Mouse (Mus musculus): ENCODE results near the gene Sugct.
"Not testable (repeated sequence)": the region's sequence is repeated elsewhere in the genome, so short reads cannot be mapped to it uniquely, and the experiment has no call there.

The Sugct gene

DNA sequence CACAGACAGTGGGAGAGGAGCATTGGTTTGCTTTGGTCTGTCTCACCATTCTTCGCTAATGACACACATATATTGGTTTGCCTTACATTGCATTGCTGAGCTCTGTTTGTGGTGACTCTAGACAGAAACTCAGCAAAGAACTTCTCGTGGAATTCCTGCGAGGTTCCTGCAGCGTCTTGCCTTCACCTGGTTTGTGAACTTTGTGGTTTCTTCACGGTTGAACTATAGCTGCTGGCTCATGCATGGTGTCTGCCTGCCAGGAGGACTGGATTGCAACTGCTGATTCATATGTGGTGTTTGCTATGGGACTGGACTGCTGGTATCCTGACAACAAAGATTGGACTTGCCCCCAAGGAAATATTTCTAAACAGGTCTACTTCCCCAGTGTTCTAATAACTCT is 91.6 kb downstream of the Sugct start:
- DNase-seq: no peak

DNA sequence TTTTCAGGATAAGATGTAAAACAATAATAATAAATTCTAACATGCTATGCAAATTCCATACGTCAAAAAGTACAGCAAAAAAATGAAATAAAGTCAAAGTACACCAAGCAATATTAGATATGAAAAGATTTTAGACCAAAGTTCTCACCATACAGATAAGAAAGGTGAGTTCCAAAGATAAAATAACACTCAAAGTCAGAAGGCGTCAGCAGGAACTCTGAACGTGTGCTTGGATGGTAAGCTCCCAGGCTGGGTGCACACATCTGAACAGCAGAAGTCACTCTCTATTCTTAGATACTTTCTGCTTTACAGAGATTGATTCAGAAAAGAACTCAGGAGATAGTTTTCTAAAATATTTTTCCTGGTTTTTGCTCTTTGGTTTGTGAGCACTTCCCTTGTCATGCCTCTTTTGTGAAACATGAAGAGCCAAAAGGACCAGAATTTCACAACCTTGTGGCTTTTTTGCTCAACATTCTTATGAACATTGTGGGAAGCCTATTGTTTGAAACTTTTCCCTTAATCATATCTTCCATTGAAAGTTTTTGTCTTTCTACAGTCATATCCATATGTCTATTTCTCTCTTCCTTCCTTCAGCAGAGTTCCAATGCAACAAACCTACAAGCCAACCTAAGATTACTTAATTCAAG is 110.0 kb downstream of the Sugct start:
- DNase-seq: no peak

DNA sequence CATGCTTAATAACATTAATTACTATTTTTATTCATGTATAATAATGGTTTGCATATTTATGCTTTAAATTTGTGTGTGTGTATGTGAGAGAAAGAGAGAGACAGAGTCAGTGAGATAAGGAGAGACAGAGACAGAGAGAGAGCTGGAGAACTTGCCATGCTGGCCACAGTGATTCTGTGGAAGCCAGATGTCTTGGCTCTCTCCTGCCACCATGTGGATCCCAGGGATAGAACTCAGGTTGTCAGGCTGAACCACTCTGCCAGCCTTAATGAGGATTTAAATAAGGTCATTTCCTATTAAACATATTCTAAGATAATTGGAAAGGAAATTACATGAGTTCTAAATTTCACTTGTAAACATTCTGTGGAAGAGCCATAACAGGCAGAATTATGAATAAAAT is 110.5 kb downstream of the Sugct start:
- no peak for DNase-seq

DNA sequence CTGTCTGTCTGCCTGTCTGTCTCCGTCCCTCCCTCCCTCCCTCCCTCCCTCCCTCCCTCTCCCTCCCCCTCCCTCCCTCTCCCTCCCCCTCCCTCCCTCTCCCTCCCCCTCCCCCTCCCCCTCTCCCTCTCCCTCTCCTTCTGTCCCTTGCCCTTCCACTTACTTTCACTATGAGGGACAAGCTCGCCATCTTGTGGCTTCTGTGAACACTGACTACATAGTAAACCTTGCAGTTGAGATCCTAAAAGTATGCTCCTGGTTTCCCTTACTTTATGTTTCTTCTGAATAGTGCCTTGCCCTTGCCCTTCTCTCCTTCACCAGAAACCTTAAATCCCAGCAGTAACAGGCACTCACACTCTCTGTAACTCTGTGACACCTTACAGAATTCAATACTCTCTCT is 113.7 kb downstream of the Sugct start:
- no peak for DNase-seq

DNA sequence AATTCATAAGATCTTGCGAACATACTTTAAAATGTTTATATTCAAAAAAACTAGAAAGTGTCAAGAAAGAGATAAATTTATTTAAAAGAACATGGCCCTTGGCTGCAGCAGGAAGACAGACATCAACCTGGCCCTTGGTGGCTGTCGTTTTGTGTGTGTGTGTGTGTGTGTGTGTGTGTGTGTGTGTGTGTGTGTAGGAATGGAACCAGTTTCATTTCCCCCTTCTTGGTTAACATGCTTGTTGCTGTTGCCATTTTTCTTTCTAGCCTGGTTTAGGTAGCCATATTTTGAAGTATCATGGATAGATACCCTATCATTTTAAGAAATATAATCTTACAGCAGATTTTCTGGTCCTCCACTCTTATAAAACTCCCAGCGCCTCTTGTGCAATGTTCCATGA is 136.0 kb downstream of the Sugct start:
- DNase-seq: no peak

DNA sequence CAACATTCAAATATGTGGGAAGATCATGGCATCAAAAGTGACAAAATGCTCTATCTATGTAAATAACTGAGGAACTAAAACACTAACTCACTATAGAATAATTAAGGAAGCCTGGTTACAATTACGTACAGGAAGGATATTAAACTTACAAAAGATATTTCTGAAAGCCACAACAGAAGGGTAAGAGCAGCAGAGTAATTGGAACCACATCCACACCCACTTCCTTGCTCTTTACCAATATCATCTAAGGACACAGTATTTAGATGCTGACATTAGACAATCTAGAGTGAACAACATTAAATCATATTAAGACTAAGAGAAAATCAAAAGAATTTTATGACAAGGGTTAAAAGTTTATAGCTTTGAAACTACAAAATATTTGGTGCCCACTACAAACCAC is 159.0 kb downstream of the Sugct start:
- DNase-seq: no peak

DNA sequence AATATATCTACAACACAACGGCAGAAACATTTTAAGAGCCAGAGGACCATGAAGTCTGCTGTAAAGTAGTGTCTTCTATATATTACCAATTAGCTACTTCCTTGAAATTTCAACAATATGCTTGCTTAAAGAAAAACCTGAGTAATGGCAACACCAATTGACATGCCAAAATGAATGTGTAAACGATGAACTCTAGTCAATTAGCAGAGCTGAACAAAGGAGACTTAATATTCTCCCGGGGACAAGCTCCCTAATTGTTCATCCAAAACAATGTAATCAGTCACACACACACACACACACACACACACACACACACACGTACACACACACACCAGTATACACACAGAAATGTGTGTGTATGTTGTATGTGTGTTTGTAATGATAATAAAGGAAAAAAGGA is 160.5 kb downstream of the Sugct start:
- DNase-seq: no peak

DNA sequence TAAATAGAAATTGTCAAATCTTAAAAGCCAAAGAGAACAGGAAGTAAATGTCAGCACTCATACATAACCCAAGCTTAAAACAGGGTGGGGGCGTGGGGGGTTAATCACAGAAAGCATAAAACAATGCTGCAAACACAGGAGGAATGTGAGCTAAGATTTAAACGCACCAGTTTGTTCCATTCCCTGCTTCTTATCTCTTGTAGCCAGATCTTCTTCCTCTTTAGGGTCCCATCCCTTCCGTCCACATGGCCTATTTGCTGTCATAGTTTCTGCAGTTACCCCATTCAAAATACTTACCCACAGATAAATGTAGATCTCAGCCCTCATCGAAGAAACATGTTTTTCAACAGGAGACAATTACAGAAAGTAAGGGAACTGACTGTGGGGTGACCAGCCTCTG is 160.9 kb downstream of the Sugct start:
- DNase-seq: no peak

DNA sequence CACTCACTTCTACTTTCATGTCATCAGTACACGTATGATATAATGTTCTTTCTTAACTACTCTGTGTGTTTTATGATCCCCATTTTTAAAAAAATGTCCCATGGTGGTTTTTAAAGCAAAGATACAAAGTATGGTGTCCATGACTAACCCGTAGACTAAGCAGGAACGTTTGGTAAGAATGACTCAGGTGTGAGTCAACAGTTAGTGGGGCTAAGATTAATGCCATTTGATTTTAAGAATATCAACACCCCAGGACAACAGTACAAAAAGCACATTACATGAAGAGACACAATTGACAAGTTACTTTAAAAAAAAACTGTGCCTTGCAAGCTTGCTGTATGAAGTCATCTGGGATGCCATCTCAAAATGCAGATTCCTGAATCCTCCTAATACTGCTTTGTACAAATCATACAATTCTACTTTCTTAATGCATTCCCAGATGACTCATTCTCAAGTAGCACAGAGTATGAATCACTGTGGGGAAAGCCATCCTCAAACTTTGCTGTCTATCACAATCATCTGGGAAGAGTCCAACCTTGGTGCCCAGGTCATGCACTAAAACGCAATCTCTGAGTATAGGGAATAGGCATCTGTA is 184.1 kb downstream of the Sugct start:
- no peak for DNase-seq

DNA sequence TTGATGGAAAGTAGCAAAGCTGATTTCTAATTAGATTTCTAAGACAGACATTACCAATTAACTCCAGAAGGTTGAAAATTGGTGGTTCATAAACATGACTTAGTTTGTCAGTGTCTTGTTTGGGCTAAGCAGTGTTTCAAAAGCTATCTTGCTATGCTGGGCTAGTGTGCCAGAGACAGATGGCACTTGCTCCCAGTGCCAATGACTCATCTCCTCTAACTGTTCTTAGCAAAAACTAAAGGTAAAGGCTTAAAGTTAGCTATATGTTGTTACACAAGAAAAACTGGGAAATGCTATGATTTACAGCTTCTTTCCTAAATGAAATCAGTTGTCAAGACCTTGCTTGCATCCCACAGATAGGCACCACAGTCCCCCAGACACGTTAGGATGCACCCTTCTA is 200.4 kb downstream of the Sugct start:
- DNase-seq: no peak

DNA sequence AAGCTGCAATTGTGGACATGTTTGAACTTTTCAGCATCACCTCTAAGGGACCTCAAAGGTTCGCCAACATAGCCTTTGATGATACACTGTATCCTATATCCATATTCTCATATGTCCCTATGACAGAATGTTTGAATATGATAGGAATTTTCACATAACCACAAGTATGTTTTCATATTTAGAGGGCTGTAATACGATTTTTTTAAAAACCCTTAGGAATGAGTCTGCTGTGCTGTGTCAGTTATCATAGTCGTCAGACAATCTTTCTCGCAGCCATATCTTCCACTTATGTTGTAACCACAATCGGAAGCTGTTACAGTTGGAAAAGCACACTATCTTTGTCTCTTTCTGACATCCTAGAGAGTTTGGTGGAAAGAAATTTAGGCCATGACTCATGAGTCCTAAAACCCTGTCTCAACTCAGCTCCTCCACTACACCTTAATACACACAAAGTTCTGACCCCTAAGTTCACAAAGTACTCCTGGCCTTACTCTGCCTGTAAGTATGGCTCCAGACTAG is 201.2 kb downstream of the Sugct start:
- no peak for DNase-seq

DNA sequence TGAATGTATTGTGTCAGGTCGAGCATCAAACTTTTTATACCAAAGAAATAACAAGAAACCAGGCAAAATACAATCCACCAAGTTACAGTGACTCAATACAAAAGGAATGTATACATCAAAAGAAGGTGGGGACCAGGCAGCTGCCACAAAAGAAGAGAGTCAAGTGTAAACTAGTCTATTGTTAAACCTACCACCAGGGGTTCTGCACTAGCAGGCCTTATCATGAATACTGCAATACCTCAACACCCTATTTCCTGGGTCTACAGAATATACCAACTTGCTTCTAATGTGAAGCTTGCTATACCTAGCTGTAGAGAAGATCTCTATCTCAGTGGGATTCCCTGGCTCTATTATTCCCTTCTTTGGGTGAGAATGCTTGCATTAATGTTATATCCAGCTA is 237.4 kb downstream of the Sugct start:
- DNase-seq: not testable (repeated sequence)

DNA sequence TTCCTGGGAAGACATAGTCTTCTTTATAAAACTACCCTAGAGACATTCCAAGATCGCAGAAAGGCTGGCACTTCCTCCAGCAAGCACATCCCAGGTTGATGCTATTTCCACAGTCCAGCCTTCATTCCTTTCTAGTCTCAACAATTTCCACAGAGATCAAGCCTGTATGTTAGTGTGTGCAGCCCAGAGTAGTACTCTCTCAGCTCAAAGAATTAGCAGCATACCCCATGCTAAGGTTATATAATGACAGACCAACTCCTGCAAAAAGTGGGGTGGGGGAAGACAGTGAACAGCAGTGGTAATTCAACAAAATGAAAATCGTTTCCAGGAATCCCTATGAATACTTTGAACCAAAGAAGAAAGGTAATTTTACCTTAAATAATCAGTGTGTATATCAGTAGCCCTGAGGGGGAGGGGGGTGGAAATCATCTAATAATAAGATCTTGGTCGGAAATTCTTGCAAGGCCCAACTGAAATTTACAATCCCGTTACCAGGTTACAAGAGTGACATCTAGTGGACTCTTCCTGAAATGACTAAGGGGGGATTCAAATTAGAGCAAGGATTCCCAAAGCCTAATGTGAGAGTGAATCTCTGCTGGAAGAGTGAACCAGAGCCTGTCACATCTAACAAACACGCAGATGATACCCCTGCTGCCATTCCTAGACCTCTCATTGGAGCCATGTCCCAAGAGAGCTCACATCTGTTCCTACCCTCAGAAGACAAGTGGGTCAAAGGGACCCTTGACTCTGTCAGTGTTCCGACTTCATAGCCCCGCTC is 263.0 kb downstream of the Sugct start:
- peak; percentile 2 for DNase-seq

DNA sequence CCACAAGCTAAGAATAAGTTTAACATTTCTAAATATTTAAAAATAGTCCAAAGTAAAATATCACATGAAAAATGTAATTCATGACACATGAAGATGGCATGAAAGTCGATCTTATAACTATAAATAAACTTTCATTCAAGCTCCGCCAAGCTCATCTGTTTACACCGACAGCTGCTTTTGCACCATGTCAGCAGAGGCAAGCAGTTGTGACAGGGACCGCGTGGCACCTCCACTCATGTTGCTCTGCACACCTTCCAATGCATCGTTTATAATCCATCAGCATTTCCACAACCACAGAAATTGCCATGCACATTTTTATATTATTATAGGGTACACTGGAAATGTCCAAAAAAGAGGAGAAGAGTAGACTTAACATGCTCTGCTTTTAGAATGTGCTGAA is 273.5 kb downstream of the Sugct start:
- no peak for DNase-seq

DNA sequence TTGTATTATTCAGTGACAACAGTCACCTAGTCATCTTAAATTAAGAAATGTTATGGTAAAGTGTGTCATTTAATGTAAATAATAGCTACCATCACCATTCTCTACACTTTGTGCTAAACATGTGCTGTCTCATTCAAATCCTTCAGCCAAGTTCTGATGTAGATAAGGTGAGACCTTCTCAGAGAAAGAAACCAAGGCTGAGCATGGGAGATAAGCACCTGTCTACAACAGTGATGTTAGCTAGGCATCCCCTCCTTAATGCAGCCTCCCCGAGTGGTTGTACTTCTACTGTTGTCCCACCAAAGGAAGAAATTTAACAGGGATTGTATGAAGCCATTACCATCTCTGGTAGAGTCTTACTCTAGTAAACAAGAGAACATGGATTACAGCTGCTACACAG is 274.8 kb downstream of the Sugct start:
- DNase-seq: no peak

DNA sequence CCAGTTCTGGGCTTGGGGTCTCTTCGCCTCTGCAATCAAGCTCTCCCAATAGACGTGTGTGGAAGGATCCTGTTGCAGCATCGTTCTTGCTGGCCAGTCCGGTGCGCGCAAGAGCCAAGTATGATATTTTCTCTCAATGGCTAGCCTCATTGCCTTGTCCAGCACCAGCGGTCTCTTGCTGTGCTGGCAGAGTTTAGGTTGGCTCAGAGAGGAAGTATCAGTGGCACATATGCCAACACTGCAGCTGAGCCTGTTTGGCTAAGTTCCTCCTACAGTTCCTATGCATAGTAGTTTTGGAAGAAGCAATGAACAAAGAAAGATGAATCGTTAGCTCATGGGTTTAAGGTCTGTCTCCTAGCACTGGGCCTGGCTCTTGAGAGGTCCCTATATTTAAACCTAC is 352.5 kb downstream of the Sugct start:
- no peak for DNase-seq

DNA sequence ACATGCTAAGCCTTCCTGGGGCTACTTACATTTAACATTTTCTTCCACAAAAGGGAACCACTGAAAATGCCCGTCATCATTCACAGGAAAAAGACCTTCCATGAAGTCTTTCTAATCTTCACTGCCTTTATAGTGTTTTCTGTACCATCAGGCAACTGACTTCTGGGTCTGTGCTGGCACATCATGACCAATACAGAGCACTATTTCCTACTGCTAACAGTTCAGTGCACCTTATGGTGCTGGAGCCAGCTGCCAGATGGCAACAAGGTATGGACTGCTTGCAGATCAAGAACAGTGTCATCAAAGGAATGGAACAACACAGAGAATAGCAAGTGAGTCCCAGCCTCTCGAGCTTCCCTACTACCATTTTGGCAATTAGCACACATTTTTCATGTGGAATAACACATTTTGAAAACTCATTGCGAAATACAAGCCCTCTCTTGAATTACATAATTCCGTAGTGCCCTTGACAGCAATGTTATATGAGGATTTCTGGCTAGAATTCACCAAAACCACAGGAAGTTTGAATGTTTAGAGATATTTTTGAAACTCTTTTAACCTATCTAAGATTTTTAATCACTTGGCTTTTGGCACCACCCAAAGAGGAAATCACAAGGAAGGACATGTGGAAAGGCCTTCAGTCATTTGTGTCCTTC is 359.3 kb downstream of the Sugct start:
- DNase-seq: no peak

DNA sequence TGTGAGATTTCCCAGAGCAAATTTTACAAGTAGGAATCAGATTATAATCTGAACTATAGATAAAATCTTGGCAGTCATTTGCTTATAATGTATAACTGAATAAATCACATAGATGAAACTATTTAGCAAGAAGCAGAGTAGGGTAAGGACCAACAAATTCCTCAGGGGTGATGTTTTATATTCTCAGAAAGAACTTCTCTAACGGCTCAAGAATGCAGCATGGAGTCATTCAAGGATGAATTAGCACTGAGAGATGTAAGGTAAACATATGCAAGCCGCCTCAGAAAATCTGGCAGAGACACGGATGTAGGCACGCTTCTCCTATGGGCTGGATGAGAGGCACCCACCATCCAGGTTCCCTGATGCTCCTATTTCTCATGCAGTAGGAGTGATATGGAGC is 368.5 kb downstream of the Sugct start:
- DNase-seq: no peak

DNA sequence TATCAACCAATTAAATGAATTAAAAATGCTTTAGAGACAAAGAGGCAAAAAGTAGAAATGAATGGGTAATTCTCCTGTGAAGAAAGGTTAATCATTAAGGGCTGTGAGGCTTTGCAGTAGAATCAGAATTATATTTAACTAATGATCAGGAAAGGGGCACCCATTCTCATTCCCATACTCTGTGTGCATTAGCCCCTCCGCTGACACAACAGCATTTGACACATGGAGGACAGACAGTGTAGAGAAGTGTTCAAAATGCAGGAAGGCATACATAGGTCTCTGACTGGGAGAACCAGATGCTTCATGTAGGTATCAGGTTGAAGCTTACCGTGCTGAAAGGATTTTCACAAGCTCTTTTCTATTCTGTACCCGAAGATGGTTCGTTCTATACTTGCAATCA is 393.8 kb downstream of the Sugct start:
- no peak for DNase-seq

DNA sequence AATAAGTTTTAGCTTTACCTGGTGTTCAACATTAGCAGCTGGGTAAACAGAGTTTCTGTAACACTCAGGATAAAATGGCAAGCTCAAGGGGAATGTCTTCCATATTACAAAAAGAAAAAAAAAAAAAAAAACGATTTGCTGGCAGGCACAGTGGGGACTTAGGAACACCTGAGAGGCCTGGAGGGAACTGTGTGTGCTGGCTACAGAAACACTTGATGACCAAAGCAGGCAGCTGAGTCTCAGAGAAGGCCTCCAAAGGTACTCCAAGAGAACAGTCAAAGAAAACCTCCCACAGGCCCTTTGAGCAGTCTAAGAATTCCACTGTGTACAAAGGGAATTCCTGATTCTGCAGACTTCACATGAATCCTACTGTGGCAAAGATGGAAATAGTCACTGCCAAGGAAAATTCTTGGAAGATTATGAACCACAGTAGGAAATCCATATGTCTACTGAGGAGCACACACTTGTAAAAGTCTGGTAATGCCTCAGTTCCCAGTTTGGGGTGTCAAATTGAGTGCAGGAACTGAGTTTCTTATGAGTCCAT is 397.8 kb downstream of the Sugct start:
- DNase-seq: no peak

DNA sequence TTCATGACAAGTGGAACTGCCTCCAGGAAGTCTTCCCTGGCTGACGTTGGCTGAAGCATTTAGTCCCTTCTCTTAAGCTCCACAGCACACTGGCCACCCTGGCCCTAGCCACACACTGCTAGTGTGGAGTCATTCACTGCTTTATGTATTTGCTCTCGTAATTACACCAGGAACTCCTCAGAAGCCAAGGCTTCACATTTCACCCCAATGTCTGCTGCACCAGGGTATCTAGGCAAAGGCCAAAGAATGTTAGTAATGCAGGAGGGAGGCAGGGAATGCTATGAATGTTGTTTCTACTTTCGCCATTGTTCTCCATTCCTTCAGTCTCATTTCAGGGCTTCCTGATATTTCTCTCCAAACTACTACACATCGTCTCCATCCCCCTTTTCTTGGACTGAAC is 398.4 kb downstream of the Sugct start:
- DNase-seq: no peak

DNA sequence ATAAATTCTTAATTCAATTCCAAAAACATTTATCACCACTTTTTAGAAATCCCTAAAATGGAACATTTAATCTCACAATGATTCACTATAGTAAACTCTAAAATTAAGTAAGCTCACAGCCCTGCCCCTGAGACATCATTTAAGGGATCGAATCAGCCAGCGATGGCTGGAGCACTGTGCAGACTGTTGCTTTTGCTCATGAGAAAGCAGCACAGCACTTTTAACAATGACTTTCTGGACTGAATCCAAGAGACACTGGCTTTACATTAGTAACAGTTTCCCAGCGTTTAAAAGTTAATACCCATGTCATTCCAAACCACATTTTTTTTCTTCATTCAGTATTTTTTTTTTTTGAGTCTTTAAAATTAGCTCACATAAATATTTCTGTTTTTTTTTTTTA is 398.9 kb downstream of the Sugct start:
- no peak for DNase-seq

DNA sequence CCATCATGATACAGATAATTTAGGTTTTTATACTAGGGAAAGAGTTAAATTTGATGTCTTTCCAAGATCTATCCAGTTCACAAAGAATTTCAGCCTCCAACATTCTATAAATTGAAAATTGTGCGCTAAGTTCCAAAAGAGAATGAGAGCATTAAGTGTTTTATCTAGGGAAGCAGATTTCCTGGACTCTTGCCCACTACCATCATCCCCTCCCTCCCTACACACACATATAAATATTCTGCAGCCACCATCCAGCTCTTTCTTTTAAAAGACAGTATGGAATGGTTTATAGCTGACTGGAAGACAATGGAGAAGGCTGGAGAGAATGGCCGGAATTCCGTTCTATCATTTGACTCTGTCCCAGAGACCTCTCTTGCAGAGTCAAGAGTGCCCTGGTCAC is 404.3 kb downstream of the Sugct start:
- no peak for DNase-seq

DNA sequence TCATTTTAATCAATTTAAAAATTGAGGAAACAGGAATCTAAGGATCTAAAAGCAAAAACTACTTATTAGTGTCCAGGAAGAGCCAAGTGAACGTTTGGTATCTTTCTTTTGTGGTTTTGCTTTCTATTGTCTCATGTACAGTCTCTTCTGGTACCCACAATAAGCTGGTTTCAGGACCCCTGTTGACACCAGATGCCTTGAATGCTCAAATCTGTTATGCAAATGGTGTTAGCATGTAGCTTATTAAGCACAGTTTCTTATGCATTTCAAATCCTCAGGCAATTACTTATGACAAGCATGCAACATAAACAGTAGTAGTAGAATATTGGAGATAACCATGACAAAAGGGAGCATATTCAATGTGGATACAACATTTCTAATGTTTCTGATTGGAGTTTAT is 407.0 kb downstream of the Sugct start:
- DNase-seq: no peak
